Mouse (Mus musculus) MN1 (cell line): ENCODE data around the gene Cd69.

Experiments used
- DNase-seq: peaks from one replicate; pipeline ENCODE4 v3.0.0-alpha.2; 2016; ENCODE audit warnings: low spot score

Cd69 gene

DNA sequence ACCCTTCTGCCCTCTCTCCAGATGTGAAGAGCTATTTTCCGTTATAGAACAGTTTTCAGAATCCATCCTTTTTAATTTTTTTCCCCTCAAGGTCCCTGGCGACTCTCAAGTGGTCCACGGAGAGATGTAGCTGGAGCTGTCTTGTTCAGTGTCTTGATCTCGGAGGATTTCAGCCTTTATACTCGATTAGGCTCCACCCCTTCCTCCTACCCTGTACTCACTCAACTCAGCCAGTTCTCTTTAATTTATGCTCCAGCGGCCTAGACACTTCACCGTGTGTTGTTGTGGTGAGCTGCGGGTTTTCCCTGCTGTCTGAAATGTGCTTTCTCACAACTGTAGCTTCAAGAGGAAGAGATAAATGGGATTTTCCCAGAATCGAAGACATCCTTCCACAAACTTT is at the start of gene Cd69:
Cd69 (minus strand) TSS at position 217 of the 400 bp plus-strand sequence.
- DNase-seq = no peak

DNA sequence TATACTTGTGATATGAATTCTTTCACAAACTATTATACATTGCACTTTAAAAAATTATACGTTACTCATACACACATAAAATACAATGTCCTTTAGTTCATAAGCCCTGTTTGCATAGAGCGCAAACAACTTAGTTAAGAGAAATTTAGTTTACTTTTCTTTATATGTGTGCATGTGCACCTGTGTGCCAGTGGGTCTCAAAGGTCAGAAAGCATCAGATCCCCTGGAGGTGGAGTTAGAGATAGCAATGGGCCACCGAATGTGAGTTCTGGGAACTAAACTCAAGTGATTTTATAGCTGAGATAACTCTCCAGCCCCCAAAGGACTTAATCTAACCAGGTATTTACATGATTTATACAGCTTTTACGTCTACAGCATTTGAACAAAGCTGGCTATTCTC is 44.1 kb upstream of the Cd69 start:
- no peak for DNase-seq

DNA sequence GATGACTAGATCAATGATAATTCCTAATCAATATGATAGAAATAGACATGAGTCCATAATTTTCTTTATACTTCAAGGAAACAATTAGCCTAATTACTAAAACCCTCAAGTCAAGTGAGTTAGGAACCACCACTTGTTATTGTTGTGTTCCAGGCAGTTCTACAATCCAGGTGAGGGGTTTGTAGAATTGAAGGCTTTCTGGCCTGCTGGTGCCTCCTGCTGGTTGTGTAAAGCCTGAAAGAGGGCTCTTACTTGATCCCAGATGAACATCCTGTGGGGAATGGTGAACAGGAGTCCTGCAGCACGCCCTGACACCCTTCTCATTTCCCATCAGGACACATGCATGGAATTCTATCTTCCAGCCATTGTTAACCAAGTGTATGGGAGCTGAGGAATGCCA is 43.2 kb upstream of the Cd69 start:
- DNase-seq = no peak

DNA sequence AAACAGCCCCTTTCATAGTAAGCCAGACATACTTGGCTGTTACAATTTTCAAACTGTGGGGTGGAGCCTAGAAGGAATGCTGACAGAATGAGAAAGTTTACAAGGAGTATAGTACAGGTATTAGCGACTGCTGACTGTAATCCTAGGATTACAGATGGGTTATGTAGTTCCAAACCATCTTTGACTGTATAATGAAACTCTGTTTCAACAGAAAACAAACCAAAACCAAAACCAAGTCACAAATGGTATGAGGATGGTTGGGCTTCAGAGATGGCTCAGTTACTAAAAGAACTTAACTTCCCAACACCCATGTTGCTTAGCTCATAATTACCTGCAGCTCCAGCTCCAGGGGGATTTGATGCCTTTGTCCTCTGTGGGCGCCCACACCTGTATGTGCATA is 41.2 kb upstream of the Cd69 start:
- no peak for DNase-seq

DNA sequence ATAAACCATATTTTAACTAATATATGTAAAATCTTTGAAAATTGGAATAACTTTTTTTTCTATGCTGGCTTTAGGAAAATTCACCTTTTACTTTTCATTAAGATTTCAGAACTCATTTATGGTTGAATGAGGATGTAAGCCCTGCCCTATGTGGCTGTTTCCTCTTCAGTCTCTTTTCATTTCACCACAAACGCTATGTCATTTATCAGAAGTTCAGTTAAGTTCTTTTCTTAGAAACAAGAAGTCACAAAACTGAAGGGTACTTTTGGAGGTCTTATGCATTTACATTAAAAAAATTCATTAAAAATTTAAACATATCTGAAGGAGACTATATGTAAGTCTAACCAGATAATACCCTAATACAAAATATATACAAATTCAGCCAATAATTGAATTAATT is 40.5 kb upstream of the Cd69 start:
- no peak for DNase-seq

DNA sequence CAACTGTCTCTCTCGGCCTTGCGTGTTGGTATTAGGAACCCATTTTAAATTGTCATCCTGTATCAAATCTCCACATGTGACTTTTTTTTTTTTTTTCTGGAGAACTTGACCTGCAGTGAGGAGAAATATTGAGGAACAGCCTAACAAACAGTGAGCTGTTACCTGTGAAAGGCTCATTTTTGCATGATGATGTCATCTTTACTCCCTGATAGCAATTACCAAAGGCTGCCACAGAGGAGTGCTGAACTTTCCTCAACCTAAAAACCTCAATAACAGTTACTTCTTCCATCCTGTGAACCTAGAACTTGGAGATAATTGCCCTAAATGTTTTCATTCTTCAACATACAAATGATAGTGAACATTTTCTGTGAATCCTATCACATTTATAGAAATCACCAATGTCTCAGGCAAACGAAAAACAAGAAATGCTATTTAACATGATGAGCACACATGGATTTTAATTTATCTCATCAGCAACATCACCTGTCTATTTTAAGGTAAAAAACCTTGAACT is 39.5 kb upstream of the Cd69 start:
- no peak for DNase-seq

DNA sequence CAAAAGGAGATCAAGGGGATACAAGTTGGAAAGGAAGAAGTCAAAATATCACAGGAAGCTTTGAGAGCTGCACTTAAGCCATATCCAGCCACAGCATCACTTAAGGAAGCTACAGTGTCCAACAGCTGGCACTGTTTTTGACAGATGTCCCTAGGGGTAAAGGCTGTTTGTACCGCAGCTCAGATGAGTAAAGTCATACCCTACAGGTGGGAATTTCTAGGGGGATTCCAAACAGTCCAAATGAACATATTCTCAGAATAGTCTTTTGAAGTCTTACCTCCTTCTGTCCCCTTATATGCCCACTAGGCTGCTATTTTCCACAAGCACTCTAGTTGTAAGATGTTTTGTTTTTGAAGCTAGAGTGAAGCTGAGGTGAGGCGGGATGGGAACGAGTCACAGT is 37.3 kb upstream of the Cd69 start:
- no peak for DNase-seq

DNA sequence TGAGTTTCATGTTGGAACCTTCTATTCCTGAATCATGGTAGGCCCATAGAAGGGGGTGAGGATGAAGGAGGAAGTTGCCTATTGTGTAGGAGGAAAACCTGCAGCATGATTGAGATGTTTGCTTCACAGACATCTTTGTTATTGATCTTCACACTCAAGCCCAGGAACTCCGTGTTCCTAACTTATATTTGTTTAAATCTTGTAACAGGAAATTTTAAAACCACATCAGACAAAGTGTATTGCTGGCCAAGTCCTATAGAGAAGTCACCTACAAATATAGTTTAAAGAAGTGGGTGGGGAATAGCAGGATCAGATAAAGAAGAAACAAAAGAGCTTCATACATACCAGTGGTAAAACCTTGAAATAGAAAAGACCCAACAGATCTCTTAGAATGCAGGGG is 28.9 kb upstream of the Cd69 start:
- no peak for DNase-seq

DNA sequence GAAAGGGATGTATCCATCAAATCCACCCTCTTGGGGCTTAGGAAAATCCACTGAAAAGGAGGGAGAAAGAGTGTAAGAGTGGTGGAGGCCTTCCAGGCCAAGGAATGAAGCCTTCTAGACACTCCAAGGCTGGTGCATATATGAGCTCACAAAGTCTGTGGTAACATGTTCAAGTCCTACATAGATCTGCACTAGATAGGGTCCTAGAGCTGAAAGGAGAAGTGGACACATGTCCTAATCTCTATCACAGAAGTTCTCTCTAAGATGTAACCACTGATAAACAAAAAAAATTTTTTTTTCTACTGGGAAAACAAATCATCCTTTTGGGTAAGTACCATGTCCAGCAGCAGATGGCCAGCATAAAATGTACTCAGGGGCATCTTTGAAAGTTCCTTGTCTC is 13.5 kb upstream of the Cd69 start:
- no peak for DNase-seq

DNA sequence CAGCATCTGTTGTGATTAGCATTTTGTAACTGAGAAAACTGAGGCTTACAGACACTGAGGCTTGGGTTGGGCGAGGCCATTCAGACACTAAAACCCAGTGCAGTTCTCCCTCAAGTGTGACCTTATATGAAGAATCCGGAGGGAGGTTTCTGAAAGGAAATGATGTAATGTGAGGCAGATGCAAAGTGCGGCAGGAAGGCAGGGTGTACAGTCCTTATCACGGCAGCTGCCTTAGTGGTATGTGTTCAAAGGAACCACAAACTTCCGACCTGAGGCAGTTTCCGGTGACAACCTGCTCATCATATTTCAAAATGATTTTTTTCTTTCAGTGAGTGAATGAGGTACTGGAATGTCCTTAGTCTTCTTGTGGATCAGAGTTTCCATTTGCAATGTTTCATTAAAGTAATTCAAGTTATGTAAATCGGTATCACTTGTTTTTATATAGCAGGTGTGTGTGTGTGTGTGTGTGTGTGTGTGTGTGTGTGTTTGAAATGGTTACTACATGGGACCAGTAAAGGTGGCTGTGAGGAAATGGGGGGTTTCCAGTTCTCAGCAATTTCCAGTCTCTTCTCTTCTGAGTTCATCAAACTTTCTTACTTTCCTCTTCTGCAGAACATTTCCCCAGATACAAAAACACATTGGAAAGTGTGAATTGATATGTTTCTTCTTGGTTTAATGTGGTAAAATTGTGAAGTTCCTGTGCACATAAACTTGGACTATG is 9.3 kb upstream of the Cd69 start:
- DNase-seq = no peak

DNA sequence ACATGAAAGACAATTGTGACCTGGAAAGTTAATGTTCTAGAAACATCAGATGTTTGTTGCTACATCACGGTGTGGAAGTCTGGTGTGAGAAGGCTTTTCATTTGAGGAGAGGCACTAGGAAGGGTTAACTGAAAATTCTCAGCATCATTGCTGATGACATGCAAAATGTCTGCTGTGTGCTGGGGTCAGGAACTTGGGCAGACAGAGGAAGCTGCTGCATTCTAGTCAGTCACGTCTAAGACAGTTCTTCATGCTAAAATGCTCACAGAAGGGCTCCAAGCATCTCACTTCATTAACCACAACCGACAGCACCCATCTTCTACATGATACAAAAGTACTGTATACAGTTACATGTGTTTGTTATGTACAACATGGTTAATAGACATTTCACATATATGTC is 8.0 kb upstream of the Cd69 start:
- DNase-seq = no peak

DNA sequence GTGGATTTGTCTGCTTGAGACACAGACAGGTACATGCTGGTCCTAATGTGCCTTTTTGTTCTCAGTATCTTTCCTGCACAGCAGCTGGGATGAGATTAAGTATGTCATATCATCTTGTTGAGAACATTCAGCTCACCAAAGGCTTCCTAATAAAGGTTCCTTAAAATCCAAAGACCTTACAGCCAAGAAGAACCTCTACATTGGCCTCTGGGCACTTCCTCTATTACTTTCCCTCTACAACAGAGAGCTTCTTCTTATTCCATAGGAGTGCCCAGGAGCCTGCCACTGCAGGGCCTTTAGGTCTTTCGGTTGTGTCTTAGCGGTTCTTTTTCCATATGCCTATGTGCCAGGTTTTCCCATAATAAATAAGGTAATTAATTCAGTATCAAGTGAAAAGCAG is 1.2 kb upstream of the Cd69 start:
- DNase-seq = no peak

DNA sequence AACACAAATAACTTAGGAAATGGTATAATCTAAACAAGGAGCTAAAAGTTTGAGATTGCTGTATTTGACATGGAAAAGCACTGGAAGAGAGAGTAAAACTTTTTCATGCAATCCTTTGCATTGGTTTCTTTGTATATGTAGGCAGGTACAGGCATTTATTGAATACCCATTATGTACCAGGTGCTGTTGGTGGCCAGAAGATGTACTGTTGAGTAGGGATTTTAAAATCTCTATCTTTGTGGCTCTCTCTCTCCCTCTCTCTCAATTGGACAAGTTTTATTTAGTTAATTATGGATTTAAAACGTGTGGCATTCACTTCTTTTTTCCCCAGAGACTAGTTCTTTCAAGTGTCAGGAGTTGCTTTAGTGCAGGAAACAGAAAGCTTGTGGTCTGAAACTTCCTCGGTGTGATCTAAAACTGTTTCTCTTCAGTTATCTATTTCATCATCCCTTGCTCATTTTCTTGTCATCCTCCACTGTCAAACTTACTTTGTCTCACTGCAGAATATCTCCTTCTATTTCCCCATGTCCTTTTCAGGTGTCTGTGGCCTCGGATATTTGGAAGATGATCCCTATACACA is 478 bp upstream of the Cd69 start:
- no peak for DNase-seq

DNA sequence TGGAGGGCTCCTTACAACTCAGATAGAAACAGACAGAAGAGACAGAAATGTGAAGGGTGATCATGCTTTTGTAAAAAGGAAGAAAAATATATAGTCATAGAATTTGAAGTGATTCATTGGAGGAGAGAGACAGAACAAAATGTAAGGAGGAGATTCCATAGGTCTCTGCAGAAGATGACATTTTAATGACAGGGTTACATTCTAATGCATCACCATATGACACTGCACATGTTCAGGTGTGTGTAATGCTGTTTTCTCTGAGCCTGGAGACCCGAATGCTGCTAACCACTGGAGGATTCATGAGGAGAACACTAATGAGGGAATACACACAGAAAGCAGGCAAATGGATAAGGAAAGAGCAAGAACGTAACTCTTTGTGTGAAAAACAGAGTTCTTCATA is 760 bp downstream of the Cd69 start:
- no peak for DNase-seq

DNA sequence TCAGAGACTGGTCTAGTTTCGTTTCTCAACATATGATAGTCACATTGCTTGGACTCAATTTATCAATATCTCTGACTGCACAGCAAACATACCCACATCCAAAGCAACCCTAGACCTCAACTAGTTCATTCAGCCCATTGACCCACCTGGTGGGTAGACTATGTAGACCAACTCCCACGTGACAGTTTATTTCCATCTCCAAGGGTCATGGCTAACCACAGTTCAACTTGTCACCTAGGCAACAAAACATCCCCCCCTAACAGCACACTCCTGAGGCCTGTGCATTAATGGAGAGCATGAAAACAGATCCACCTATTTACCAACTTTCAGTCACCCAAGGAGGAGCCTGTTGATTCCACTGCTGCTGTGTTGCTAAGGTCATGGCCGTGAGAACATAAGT is 1.6 kb downstream of the Cd69 start:
- DNase-seq = no peak

DNA sequence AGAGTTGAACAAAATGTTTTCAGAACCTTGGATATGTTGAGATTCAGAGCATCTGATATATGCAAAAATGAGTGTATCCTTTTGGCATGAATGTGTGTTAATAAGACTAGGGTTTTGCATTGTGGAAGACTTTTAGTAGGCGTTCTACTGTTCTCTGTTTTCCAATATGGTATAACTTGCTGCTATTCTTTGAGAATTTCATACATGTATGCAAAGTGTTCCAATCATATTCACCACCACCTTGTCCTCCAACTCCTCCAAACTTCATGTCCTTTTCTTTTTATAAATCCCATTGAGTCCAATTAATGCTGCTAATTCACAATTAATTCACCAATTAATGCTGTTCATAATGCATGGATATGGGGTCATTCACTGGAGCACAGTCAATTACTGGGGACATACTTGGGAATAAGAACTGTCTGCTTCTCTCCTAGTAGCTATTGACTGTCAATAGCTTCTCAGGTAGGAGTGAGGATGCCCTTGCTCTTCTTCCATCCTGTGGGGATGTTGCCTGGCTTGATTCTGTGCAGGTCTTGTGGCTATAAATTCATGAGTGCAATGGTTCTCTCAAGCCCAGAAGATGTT is 8.7 kb downstream of the Cd69 start:
- no peak for DNase-seq

DNA sequence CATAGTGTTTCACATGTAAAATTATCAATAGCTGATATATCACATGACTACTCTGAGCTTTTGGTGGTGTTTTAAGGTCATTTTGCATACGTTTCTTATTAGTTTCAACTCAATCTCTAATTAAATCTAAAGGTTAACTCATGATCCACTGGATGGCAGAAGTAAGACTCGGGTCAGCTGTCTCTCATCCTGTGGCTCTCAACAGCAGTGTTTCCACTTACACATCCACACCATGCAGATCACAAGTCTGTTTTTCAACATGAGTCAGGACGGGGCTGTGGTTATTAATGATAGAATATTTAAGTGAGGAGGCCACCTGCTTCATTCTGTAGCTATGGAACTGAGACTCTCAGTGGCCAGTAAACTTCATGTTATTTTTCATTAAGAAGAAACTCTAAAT is 9.4 kb downstream of the Cd69 start:
- no peak for DNase-seq

DNA sequence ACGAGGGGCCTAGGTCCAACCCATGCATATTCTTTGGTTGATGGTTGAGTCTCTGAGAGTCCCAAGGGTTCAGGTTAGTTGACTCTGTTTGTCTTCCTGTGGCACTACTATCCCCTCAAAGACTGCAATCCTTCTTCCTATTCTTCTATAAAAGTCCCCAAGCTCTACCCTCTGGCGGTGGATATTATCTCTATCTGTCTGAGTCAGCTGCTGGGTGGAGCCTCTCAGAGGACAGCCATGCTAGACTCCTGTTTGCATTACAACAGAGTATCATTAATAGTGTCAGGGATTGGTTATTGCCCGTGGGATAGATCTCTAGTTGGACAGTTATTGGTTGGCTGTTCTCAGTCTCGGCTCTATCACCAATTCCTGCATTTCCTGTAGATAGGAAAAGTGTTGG is 14.3 kb downstream of the Cd69 start:
- DNase-seq = no peak

DNA sequence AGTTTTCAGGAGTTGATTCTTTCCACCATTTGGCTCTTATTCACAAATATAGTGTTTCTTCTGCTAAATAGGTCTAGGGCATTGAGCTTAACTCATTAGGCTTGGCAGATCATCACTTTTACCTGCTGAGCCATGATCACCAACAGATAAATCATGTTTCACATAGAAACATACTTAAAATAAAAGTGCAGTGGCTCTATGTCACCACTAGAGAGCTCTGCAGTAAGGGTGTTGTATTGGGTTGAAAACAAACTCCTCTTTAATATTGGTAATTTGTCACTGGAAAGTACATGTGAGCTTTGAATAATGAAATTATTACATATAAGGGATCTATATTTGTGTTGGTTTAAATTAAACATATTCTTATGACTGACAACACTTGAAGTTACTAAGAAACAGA is 15.2 kb downstream of the Cd69 start:
- no peak for DNase-seq

DNA sequence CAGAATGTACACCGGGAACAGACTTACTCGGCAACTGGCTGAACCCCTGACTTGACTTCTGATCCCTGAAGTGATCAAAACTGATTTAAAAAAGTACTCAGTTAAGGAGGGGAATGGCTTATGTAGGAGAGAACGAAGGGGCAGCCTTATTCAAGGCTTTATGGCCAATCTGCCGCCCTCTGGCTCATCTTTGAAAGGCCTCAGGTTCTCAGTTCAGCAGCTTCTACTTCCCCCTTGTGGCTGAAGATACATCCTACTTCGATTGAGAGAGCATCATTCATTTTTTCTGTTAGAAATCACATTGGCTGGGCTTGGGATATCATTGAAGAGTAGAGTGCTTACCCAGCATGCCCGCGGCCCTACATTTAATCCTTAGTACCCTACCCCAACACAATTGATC is 19.2 kb downstream of the Cd69 start:
- DNase-seq = no peak

DNA sequence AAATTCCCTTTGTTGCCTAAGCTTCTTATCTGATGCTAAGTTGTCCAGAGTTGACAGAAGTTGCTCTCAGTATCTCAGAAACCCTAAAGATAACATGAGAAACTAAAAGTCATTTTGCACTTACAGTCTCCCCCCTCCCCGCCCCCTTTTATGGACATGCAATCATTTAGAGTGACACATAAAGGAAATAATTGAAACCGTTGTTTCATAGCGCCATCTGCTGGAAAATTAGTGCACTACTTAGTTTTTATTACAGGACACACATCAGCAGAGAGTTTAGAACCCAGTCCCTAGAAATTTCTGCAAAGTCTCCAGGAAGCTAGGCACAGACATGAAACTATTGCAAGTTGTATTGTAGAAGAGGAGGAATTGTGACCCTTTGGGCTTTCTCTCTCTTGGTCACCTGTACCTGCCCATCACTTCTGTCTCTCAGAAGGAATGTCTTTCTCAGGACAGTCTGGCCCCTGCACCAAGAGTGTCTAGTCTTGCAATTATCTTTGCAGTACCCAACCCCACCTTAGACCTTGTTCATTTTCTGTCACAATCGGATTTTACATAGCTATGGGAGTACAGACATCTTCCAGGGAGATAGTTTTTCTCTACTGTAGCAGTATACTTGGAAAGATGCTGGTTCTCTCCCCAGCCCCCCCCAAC is 20.2 kb downstream of the Cd69 start:
- DNase-seq = peak; percentile 6

DNA sequence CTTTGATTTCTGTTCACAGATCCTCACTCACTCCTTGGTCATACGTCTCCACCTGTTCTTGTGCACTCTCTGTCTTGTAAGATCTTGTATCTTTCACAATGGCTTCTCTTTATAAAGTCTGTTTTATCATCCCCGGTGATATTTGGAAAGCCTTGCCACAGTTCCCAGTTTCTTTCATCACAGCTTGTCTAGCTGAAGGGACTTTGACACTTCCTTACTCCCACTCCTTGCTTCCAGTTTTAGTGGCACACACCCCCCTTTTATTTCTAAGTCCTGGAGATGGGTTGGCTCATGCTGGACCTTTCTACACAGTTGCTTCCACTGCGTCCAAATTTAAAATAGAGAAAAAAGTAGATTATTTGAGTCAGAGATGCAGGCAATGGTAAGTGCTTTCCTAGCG is 20.9 kb downstream of the Cd69 start:
- DNase-seq = no peak

DNA sequence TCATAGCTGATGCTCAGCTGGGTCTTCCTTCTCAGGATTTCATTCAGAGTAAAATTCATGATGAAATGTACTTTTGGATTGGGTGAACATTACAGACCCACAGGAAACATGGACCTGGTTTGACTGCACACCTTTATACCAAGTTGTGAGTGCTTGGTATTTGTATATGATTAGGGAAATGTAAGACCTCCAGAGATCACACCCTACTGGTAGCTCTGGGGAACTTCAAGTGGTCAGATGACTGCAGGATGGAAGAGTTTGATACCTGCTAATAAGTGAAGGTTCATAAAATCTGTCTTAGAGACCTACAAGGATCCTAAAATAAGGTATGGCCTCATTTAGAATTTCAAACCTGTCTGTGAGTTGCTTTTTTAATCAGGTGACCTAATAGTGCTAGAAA is 27.0 kb downstream of the Cd69 start:
- DNase-seq = no peak
